Mouse (Mus musculus) heart, postnatal 0 days (tissue): ENCODE results near the gene Prkn. TPM values are rescaled to one million over a fixed set of nuclear protein-coding genes. Genes with fewer than 3 reads are reported as not detected.

Experiments
- ATAC-seq: fragments of 200-750 bp; cut with Nextera tagmentation; 2 replicates; pipeline ENCODE4 v1.8.0; 2017; ENCODE audit warnings: low read depth, moderate number of reproducible peaks, moderate library complexity; ENCODE audit not compliant: insufficient read depth
- DNase-seq: peaks from one replicate; pipeline ENCODE4 v3.0.0-alpha.2; 2016; ENCODE audit warnings: low spot score
- H3K27ac ChIP-seq: fragments of 300-500 bp; sonication (generic); 2 replicates; pipeline ENCODE4 v1.5.1; 2014; ENCODE audit warnings: low read depth, mild to moderate bottlenecking
- H3K27me3 ChIP-seq: fragments of 300-500 bp; sonication (generic); 2 replicates; pipeline ENCODE4 v1.6.1; 2014; ENCODE audit warnings: low read length, mixed read lengths; ENCODE audit not compliant: control insufficient read depth, insufficient read depth
- H3K36me3 ChIP-seq: fragments of 300-500 bp; sonication (generic); replicated peaks from 2 replicates; pipeline ENCODE4 v1.6.1; 2014; ENCODE audit warnings: low read length, mixed read lengths; ENCODE audit not compliant: control insufficient read depth, insufficient read depth
- H3K4me1 ChIP-seq: fragments of 300-500 bp; sonication (generic); 2 replicates; pipeline ENCODE4 v1.6.1; 2014; ENCODE audit warnings: antibody characterized with exemption; ENCODE audit not compliant: control insufficient read depth, insufficient read depth
- H3K4me2 ChIP-seq: fragments of 300-500 bp; sonication (generic); 2 replicates; pipeline ENCODE4 v1.6.1; 2014; ENCODE audit warnings: low read depth, mild to moderate bottlenecking, low read length, moderate library complexity
- H3K4me3 ChIP-seq: fragments of 300-500 bp; sonication (generic); 2 replicates; pipeline ENCODE4 v1.5.1; 2014; ENCODE audit warnings: low read depth, low read length
- H3K9ac ChIP-seq: fragments of 300-500 bp; sonication (generic); replicated peaks from 2 replicates; pipeline ENCODE4 v1.6.1; 2014; ENCODE audit warnings: low read depth, low read length, mixed read lengths
- H3K9me3 ChIP-seq: fragments of 300-500 bp; sonication (generic); replicated peaks from 2 replicates; pipeline ENCODE4 v1.6.1; 2016; ENCODE audit warnings: low read length; ENCODE audit not compliant: control insufficient read depth
- CTCF ChIP-seq: IDR thresholded peaks from 2 replicates; pipeline ENCODE4 v1.5.1; 2016; ENCODE audit warnings: antibody characterized with exemption, control low read depth, low read depth
- EP300 ChIP-seq: IDR thresholded peaks from 2 replicates; pipeline ENCODE4 v1.6.1; 2016; ENCODE audit warnings: antibody characterized with exemption, low read depth
- WGBS: fragments of 180-500 bp; shearing (Covaris S2); extraction: QIAGEN DNeasy Blood & Tissue Kit; methylation state at CpG from one replicate; pipeline ENCODE4 v1.1.7; 2014; 5-methylcytosine and 5-hydroxymethylcytosine counted together
- polyA plus RNA-seq: library from polyadenylated mRNA; unstranded; fragments of >200 nt; fragmentation: Nextera tagmentation; extraction: Ambion mirVana; gene quantifications from 2 replicates; pipeline ENCODE4 v1.2.1, GENCODE M21; 2015
- total RNA-seq: library from RNA; depleted of rRNA; stranded (reverse); fragments of >200 nt; gene quantifications from 2 replicates; pipeline ENCODE4 v1.2.3, GENCODE M21; 2014; ENCODE audit warnings: low replicate concordance

The Prkn gene
- total and polyA plus RNA-seq, 2 experiments from 2014 or later = 4.5 to 14.2 TPM

DNA sequence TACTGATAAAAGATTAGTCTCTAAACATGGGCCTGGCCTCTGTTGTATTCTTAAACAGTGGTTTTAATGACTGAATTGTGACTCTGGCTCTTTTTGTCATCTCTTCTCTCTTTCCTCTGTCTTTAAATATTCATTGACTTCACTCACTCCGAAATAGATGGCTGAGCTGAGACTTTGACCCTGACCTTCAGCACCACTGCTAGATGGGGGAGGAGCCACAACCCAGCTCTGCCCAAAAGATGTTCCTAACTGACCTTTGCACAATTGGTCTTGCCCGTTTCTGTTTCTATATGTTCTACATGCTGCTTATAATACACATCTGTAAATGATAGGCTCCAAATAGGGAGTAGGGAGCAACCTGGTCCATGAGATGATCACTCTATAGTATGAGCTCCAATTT, 912.5 kb downstream of the Prkn start:
- no peak overlapping the region for H3K4me2 ChIP-seq
- H3K27ac ChIP-seq = no peak overlapping the region

DNA sequence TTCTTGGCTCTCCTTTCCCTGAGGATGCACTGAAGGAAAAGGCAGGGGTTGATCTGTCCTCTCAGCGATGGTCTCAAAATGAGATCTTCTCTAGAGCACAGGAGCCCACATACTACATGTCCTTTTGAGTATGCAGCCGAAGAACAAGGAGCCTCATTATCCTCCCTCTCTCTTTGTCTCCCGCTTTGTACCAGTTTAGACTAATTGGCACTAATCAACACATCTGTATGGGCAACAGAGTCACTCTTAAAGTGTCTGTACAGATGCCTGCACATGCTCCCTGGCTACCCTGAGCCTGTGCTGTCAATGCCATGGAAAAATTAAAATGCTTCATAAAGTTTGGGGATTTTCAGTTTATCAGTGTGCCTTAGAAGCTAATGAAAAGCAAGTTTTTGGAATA, 924.9 kb downstream of the Prkn start:
- no peak overlapping the region for H3K4me2 ChIP-seq
- no peak overlapping the region for H3K9ac ChIP-seq
- H3K4me3 ChIP-seq = no peak overlapping the region
- no peaks in the 10 kb centered on the region for H3K4me1 ChIP-seq
- DNase-seq = no peak
- no peaks in the 10 kb centered on the region for H3K27me3 ChIP-seq
- WGBS = 74% methylated on average over 3 of the region's 3 CpGs
- no peaks in the 10 kb centered on the region for H3K36me3 ChIP-seq
- H3K27ac ChIP-seq = no peak overlapping the region
- no peaks in the 10 kb centered on the region for H3K9me3 ChIP-seq
- ATAC-seq = no peak
- TF ChIP-seq CTCF (no peak), EP300 (no peak)

More for the DNA sequence above, 912.5 kb downstream of the Prkn start:
- H3K4me1 ChIP-seq = no peaks in the 10 kb centered on the region
- H3K9ac ChIP-seq = no peak overlapping the region
- no peaks in the 10 kb centered on the region for H3K36me3 ChIP-seq
- no peak for DNase-seq
- no peaks in the 10 kb centered on the region for H3K27me3 ChIP-seq
- H3K9me3 ChIP-seq = no peaks in the 10 kb centered on the region
- WGBS = 40% methylated on average over 2 of the region's 2 CpGs
- TF ChIP-seq EP300 (no peak), CTCF (no peak)
- no peak overlapping the region for H3K4me3 ChIP-seq
- ATAC-seq = no peak

DNA sequence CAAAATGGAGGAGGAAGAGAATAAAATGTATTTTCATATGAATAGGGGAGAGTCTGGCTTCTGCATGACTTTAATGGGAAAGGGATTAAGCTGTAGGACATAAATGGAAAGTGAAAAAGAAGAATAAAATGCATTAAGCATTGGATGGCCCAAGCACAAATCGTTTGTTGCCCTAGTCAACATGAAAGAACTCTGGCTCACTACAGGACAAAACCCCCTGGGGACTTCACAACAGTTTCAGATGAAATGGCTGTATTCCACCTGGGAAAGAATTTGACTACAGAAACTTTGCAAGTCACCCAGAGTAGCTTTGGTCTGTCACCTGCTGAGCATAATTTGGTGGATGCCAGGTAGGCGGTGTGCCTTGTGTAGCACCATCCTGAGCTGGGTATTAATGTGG, 925.4 kb downstream of the Prkn start:
- Histone ChIP-seq H3K9me3 (no peaks in the 10 kb centered on the region), H3K27me3 (no peaks in the 10 kb centered on the region), H3K36me3 (no peaks in the 10 kb centered on the region), H3K4me1 (no peaks in the 10 kb centered on the region), H3K9ac (no peak overlapping the region), H3K4me2 (no peak overlapping the region), H3K27ac (no peak overlapping the region), H3K4me3 (no peak overlapping the region)
- ATAC-seq = no peak
- WGBS = 52% methylated on average over 2 of the region's 2 CpGs
- TF ChIP-seq EP300 (no peak), CTCF (no peak)
- no peak for DNase-seq

DNA sequence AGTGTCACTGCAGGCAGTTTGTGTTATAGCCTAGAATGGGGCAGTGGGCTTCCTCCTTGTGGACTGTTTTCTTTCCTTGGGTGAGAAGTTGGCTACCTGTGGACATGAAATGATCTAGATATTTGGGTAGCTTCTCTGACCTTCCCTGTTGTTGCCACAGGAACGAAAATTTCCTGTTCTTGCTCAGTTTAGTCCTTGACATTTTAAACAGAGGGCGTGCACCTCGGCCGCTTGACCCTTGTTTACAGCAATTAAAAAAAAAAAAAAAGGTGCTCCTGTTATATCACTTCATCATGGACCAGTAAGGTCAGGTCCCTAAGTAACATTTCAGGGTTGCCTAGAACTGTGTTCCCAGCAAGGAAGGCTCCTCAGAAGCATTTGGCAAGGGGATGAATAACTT, 927.1 kb downstream of the Prkn start:
- H3K9ac ChIP-seq = no peak overlapping the region
- H3K9me3 ChIP-seq = no peaks in the 10 kb centered on the region
- H3K4me1 ChIP-seq = no peaks in the 10 kb centered on the region
- no peak overlapping the region for H3K4me3 ChIP-seq
- H3K36me3 ChIP-seq = no peaks in the 10 kb centered on the region
- TF ChIP-seq CTCF = no peak
- no peak for TF ChIP-seq EP300
- H3K4me2 ChIP-seq = no peak overlapping the region
- DNase-seq (no peak), ATAC-seq (no peak)
- no peak overlapping the region for H3K27ac ChIP-seq
- WGBS = 82% methylated on average over 4 of the region's 4 CpGs
- no peaks in the 10 kb centered on the region for H3K27me3 ChIP-seq

DNA sequence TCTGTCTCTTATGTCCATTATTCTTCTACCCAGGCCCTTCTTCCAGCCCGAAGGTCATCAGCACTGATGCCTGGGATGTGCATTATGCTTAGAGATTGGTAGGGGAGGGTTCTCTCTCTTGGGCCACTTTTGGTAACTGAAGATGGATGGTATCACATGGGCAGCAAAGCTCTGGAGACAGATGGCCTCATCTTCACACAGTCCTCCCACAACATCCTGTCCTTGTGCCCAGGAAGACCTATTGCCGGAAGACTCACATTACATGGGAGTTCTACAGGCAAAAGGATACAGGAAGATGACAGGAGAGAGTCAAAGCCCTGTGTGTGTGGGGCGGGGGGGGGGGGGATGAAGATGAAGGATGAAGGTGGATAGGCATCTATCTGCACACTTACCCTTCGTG, 928.2 kb downstream of the Prkn start:
- Histone ChIP-seq H3K9me3 (no peaks in the 10 kb centered on the region), H3K36me3 (no peaks in the 10 kb centered on the region), H3K27me3 (no peaks in the 10 kb centered on the region), H3K4me1 (no peaks in the 10 kb centered on the region), H3K4me3 (no peak overlapping the region), H3K9ac (no peak overlapping the region), H3K27ac (no peak overlapping the region), H3K4me2 (no peak overlapping the region)
- ATAC-seq (no peak), DNase-seq (no peak)
- WGBS = 74% methylated on average over 4 of the region's 4 CpGs
- TF ChIP-seq CTCF (no peak), EP300 (no peak)

DNA sequence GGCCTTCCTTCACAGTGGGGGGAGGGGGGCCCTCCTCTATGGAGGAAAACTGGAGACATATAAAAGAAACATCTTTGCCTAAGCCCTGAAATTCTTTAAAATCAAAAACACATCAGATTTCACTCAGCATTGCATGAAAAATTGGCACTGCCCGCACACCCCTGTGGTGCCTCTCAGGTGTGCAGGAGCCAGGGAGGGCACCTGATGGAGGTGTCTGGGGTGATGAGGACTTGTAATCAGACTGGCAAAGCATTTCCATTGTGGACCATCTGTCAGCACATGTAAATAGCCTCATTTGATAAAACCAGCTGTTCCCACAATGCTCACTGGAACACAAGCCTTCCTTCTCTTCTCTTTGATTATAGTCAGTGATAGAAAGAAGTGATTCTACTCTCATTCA, 928.8 kb downstream of the Prkn start:
- TF ChIP-seq CTCF (no peak), EP300 (no peak)
- H3K27ac ChIP-seq = no peak overlapping the region
- DNase-seq (no peak), ATAC-seq (no peak)
- H3K9me3 ChIP-seq = no peaks in the 10 kb centered on the region
- 74% methylated on average over 1 of the region's 1 CpGs for WGBS
- H3K27me3 ChIP-seq = no peaks in the 10 kb centered on the region
- H3K36me3 ChIP-seq = no peaks in the 10 kb centered on the region
- no peak overlapping the region for H3K4me3 ChIP-seq
- no peaks in the 10 kb centered on the region for H3K4me1 ChIP-seq
- no peak overlapping the region for H3K4me2 ChIP-seq
- H3K9ac ChIP-seq = no peak overlapping the region
